Mouse (Mus musculus) lung, adult 2 months (tissue): ENCODE measurements around the gene Olfr190. TPM values are rescaled to one million over a fixed set of nuclear protein-coding genes. Genes with fewer than 3 reads are reported as not detected.
"Not testable (repeated sequence)": the region's sequence is repeated elsewhere in the genome, so short reads cannot be mapped to it uniquely, and the experiment has no call there.

Experiments
- DNase-seq: peaks from one replicate; pipeline ENCODE4 v3.0.0; 2022
- H3K4me1 ChIP-seq: fragments of 200-500 bp; 2 replicates; pipeline ENCODE4 v1.6.1; 2011; ENCODE audit warnings: low read length; ENCODE audit not compliant: control insufficient read depth, insufficient read depth
- H3K4me3 ChIP-seq: fragments of 200-500 bp; replicated peaks from 2 replicates; pipeline ENCODE3; 2011; ENCODE audit warnings: low read depth, mild to moderate bottlenecking, control low read depth, low read length; ENCODE audit errors: extremely low read depth
- CTCF ChIP-seq: fragments of 200-500 bp; IDR thresholded peaks from 2 replicates; pipeline ENCODE4 v1.5.1; 2011; ENCODE audit warnings: mild to moderate bottlenecking, low read length, control low read depth; ENCODE audit not compliant: insufficient read depth
- POLR2A ChIP-seq: fragments of 200-500 bp; IDR thresholded peaks from 2 replicates; pipeline ENCODE4 v1.6.1; 2011; ENCODE audit warnings: low read depth, mild to moderate bottlenecking, control low read depth, low read length, borderline replicate concordance; ENCODE audit errors: extremely low read depth
- WGBS: fragments of 180-500 bp; shearing (Covaris S2); methylation state at CpG from one replicate; pipeline ENCODE4 v1.1.7; 2018; 5-methylcytosine and 5-hydroxymethylcytosine counted together
- polyA plus RNA-seq: library from polyadenylated mRNA; depleted of rRNA; stranded (reverse); fragments of >200 nt; gene quantifications from 2 replicates; pipeline ENCODE4 v1.2.3, GENCODE M21; 2012; rRNA removed

Gene Olfr190
- polyA plus RNA-seq, result not detected in 2 replicates

- H3K4me1 ChIP-seq, result no peaks in the 10 kb centered on the region
- no peak for TF ChIP-seq CTCF
- no peak for TF ChIP-seq POLR2A
- no peak for DNase-seq
- no peak within 1 kb of the TSS for H3K4me3 ChIP-seq
- 80% methylated on average over 5 of the region's 5 CpGs for WGBS
Observed at GRCm38 (mm10) chr16:59077905-59078304, at the start of gene Olfr190. Gene Olfr190, minus strand, starts transcription at chr16:59078005.

- DNase-seq, result no peak
- no peak for TF ChIP-seq POLR2A
- no peak for TF ChIP-seq CTCF
- H3K4me3 ChIP-seq, result no peak within 1 kb of the TSS
- H3K4me1 ChIP-seq, result no peaks in the 10 kb centered on the region
Observed at GRCm38 (mm10) chr16:59120969-59121368, 43.2 kb upstream of the Olfr190 start, which contains the start of gene Olfr194. Gene Olfr194, minus strand, starts transcription at chr16:59121069.

DNA sequence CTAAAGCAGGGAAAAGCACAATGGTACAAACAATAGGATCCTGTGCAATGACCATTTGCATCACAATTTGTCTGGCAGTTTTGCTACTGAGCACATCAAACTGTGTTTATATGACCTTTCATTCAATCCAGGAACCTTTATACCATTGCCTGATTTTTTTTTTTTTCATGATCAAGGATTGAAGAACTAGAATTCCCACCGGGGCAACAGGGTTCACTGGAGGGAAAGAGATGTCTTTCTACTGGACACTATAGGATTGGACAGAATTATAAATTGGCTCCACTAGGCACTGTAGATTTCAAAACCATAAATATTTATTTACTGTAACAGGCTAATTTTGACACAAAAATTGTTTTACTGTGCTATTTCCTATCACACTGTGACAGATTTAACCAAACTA is 34.0 kb upstream of the Olfr190 start, which contains the start of gene Olfr193:
Gene Olfr193 (minus strand): TSS at position 101 of the 400 bp plus-strand sequence.
- TF ChIP-seq POLR2A (no peak), CTCF (no peak)
- 91% methylated on average over 1 of the region's 1 CpGs for WGBS
- Histone ChIP-seq H3K4me3 (no peak within 1 kb of the TSS), H3K4me1 (no peaks in the 10 kb centered on the region)
- no peak for DNase-seq

GRCm38 (mm10) chr16:59108522-59108921 is 30.7 kb upstream of the Olfr190 start:
- not testable (repeated sequence) for DNase-seq, H3K4me3 ChIP-seq, H3K4me1 ChIP-seq
- 34% methylated on average over 5 of the region's 5 CpGs for WGBS

DNA sequence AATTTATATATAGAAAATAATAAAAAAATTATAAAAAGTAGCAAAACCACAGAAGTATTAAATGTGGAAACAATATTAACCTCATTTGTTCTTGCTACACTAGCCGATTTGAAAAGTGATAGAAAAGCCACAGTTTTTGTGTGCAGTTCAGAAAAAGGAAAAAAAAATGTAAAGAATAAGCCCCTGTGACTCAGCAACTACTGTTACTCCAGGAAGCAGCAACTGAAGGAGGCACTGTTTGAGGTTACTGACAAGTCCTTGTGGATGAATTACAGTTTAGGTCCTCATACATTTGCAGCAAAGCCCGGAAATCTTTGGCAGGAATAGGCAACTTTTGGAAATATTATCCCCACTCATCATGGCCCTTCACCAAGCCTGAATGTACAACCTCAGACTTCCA is 27.5 kb upstream of the Olfr190 start:
- no peak for DNase-seq
- WGBS, result 68% methylated on average over 2 of the region's 2 CpGs
- Histone ChIP-seq H3K4me1 (no peaks in the 10 kb centered on the region), H3K4me3 (no peak overlapping the region)
- TF ChIP-seq POLR2A (no peak), CTCF (no peak)

DNA sequence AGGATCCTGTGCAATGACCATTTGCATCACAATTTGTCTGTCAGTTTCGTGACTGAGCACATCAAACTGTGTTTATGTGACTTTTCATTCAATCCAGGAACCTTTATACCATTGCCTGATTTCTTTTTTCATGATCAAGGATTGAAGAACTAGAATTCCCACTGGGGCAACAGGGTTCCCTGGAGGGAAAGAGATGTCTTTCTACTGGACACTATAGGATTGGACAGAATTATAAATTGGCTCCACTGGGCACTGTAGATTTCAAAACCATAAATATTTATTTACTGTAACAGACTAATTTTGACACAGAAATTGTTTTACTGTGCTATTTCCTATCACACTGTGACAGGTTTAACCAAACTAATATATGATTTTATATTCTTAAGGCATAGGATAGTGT is 11.9 kb upstream of the Olfr190 start, which contains the start of gene Olfr191:
Gene Olfr191 (minus strand): TSS at position 101 of the 400 bp plus-strand sequence.
- 40% methylated on average over 1 of the region's 1 CpGs for WGBS
- H3K4me1 ChIP-seq, DNase-seq, H3K4me3 ChIP-seq: not testable (repeated sequence)

DNA sequence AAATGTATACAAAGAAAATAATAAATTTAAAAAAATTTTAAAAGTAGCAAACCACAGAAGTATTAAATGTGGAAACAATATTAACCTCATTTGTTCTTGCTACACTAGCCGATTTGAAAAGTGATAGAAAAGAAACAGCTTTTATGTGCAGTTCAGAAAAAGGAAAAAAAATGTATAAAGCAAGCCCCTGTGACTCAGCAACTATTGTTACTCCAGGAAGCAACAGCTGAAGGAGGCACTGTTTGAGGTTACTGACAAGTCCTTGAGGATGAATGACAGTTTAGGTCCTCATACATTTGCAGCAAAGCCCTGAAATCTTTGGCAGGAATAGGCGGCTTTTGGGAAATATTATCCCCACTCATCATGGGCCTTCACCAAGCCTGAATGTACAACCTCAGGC is 3.3 kb upstream of the Olfr190 start:
- not testable (repeated sequence) for H3K4me3 ChIP-seq, DNase-seq, H3K4me1 ChIP-seq
- 78% methylated on average over 2 of the region's 2 CpGs for WGBS

- DNase-seq, result no peak
- Histone ChIP-seq H3K4me1 (no peaks in the 10 kb centered on the region), H3K4me3 (no peak overlapping the region)
- 81% methylated on average over 1 of the region's 1 CpGs for WGBS
- TF ChIP-seq POLR2A (no peak), CTCF (no peak)
Observed at GRCm38 (mm10) chr16:59073520-59073919, 4.3 kb downstream of the Olfr190 start.

DNA sequence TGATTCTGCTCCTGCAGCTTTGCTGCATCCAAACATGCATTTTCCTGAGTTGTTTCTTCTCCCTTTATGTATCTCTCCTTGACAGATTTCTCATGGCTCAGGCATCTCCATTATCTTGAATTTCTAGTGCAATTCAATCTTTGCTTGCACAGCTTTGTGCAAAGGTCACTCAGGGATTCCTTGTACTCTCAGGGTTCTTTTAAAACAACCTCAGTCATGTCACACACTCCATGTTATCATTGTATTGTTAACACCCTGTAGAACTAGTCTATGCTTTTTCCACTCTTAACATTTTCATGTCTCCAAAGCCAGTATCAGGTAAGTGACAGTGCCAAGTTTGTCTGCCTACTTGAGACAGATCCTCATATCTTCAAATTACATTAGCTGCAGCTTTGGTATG is 6.0 kb downstream of the Olfr190 start:
- DNase-seq, result no peak
- Histone ChIP-seq H3K4me3 (no peak overlapping the region), H3K4me1 (no peaks in the 10 kb centered on the region)
- TF ChIP-seq CTCF, result no peak
- TF ChIP-seq POLR2A, result no peak

DNA sequence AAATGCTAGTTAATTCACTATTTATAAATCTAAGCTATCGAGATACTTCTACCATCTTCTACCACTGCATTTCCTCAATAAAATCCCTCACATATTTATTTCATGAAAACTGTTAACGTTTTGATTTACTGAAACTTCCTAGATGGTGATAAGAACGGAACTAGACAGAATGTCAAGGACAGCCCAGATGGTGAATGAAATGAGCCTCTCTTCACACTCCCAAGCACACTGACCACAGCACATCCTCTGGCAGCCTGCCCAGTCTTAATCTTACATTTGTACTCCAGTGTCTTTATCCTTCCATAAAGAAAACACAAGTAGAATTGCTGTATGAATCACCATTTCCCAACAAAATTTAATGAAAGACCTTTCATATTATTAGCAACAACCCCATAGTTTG is 15.4 kb downstream of the Olfr190 start:
- H3K4me1 ChIP-seq, H3K4me3 ChIP-seq, DNase-seq: not testable (repeated sequence)
- 49% methylated on average over 3 of the region's 3 CpGs for WGBS

DNA sequence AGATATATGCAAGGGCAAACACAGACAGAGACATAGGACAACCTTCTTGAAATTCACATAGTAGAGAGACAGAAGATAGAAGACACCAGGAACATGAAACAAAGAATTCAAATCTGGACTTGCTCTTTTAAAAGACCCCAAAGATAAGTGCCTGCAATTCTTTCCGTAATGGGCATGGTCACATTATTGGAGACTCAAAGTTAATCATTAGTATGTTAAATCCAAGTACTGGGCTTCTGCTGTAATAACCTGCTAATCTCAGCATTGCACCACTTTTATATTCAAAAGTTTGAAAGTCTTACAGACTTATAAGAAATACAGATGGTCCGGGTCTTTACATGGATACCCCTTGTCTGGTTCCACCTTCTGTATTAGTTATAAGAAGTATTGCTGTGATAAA is 28.5 kb downstream of the Olfr190 start:
- 91% methylated on average over 2 of the region's 2 CpGs for WGBS
- DNase-seq, H3K4me1 ChIP-seq, H3K4me3 ChIP-seq: not testable (repeated sequence)
